11 mouse cellular contexts compared by ENCODE assay signal in genomic region chr17:83218189-83218588, GRCm38 (mm10). TPM values are rescaled to one million over a fixed set of nuclear protein-coding genes. Genes with fewer than 3 reads are reported as not detected.
DNase-seq lines count a peak whose midpoint lies in the region; ATAC-seq lines count a peak whose summit lies in the region.
"Had no signal": no experiment of that assay in that cellular context is flagged by ENCODE, and none has a peak within 500 bp of the region (broad histone marks: within the 10 kb centered on the region; RNA-seq: fewer than 3 reads in every experiment).

No protein-coding gene starts in this region.

- H3K9me3 ChIP-seq in embryonic facial prominence, embryonic 10.5 days, result no peaks in the 10 kb centered on the region
- H3K9me3 ChIP-seq in hindbrain, embryonic 14.5 days (ENCODE audit: control insufficient read depth, low read length), result no peaks in the 10 kb centered on the region
- H3K9me3 ChIP-seq in midbrain, embryonic 11.5 days (ENCODE audit: control insufficient read depth, low read length), result no peaks in the 10 kb centered on the region

- H3K9ac ChIP-seq in hindbrain, embryonic 14.5 days, result no peak overlapping the region; the same call in 1 of the 2 replicates
- no peak overlapping the region for H3K9ac ChIP-seq in midbrain, embryonic 11.5 days (ENCODE audit: low read length)

- peaks cover 50% of the 10 kb centered on the region for H3K36me3 ChIP-seq in embryonic facial prominence, embryonic 10.5 days (replicated peaks)
- H3K36me3 ChIP-seq in hindbrain, embryonic 14.5 days (replicated peaks; ENCODE audit: control insufficient read depth, insufficient read depth), result 0 out of 2 replicates have a peak, but pooled peaks cover 7% of the 10 kb centered on the region
- H3K36me3 ChIP-seq in midbrain, embryonic 11.5 days (ENCODE audit: control insufficient read depth, insufficient read depth, low read length), result no peaks in the 10 kb centered on the region

- H3K27me3 ChIP-seq in embryonic facial prominence, embryonic 10.5 days (replicated peaks; ENCODE audit: low read depth, poor library complexity, severe bottlenecking), result peaks cover 39% of the 10 kb centered on the region; the same call in 1 of the 2 replicates
- H3K27me3 ChIP-seq in hindbrain, embryonic 14.5 days (ENCODE audit: control insufficient read depth, insufficient read depth, low read length), result peaks cover 5% of the 10 kb centered on the region; the same call in 1 of the 2 replicates
- H3K27me3 ChIP-seq in midbrain, embryonic 11.5 days (ENCODE audit: control insufficient read depth, insufficient read depth, low read length), result peaks cover 87% of the 10 kb centered on the region

- peak overlapping the region; percentile 87 for H3K4me3 ChIP-seq in embryonic facial prominence, embryonic 10.5 days
- 0 out of 2 replicates have a peak overlapping the region, but pooled peaks have one; percentile 82 for H3K4me3 ChIP-seq in hindbrain, embryonic 14.5 days (replicated peaks; ENCODE audit: low read length)
- no peak overlapping the region for H3K4me3 ChIP-seq in midbrain, embryonic 11.5 days (ENCODE audit: low read depth, low read length)

- DNase-seq in adrenal gland, postnatal 14 days, result peak; percentile 22
- DNase-seq in adrenal gland, postnatal 4 days (ENCODE audit: low spot score in 2 of 2), result no peak
- DNase-seq in embryonic facial prominence, embryonic 10.5 days (ENCODE audit: low spot score), result peak; percentile 19
- no peak for DNase-seq in hindbrain, embryonic 14.5 days (ENCODE audit: low spot score)
- DNase-seq in midbrain, embryonic 11.5 days (ENCODE audit: low spot score, missing footprints), result no peak
- DNase-seq in spleen, postnatal 4 days (ENCODE audit: low spot score in 2 of 2), result no peak
- DNase-seq in layer of hippocampus, adult 18-20 months (ENCODE audit: low spot score in 2 of 2), result no peak
- DNase-seq in spleen, postnatal 14 days (ENCODE audit: low spot score in 2 of 2), result no peak
- DNase-seq: cerebellum, postnatal 10 days; thymus, postnatal 14 days had no signal

- ATAC-seq in hindbrain, embryonic 14.5 days (ENCODE audit: low FRiP score), result no peak
- no peak for ATAC-seq in midbrain, embryonic 11.5 days (ENCODE audit: low FRiP score)

- peak overlapping the region; percentile 97 for H3K27ac ChIP-seq in embryonic facial prominence, embryonic 10.5 days (replicated peaks)
- no peak overlapping the region for H3K27ac ChIP-seq in hindbrain, embryonic 14.5 days
- H3K27ac ChIP-seq in midbrain, embryonic 11.5 days (ENCODE audit: low read depth, low read length), result no peak overlapping the region
- H3K27ac ChIP-seq: macrophage had no signal

- 5% methylated on average over 2 of the region's 2 CpGs for WGBS in embryonic facial prominence, embryonic 10.5 days
- 20% methylated on average over 2 of the region's 2 CpGs for WGBS in hindbrain, embryonic 14.5 days
- whole genome bisulfite sequencing in midbrain, embryonic 11.5 days, result 25% methylated on average over 2 of the region's 2 CpGs

- peak overlapping the region; percentile 94 for H3K4me2 ChIP-seq in hindbrain, embryonic 14.5 days (replicated peaks)
- 0 out of 2 replicates have a peak overlapping the region, but pooled peaks have one; percentile 88 for H3K4me2 ChIP-seq in midbrain, embryonic 11.5 days

- H3K4me1 ChIP-seq in embryonic facial prominence, embryonic 10.5 days, result peaks cover 91% of the 10 kb centered on the region
- H3K4me1 ChIP-seq in hindbrain, embryonic 14.5 days (replicated peaks; ENCODE audit: control insufficient read depth, insufficient read depth, low read length), result peaks cover 53% of the 10 kb centered on the region
- H3K4me1 ChIP-seq in midbrain, embryonic 11.5 days (ENCODE audit: control insufficient read depth, insufficient read depth, low read length), result peaks cover 9% of the 10 kb centered on the region

RNA-seq across cellular contexts. Expression of gene Pkdcc, which starts 3.1 kb away (rescaled TPM):
- total RNA-seq in adrenal gland, postnatal 14 days (2021), result 72.7 and 84.2 TPM in 2 replicates
- total RNA-seq in adrenal gland, postnatal 4 days (2021), result 100 to 1,000 TPM; 165 to 175 TPM
- 15.1 and 17.5 TPM in 2 replicates for polyA plus RNA-seq in embryonic facial prominence, embryonic 10.5 days (2016; fragmentation: Nextera tagmentation; extraction: Ambion mirVana)
- 5.5 and 7.5 TPM in 2 replicates for polyA plus RNA-seq in hindbrain, embryonic 14.5 days (2014; fragmentation: Nextera tagmentation; extraction: Ambion mirVana)
- polyA plus RNA-seq in midbrain, embryonic 11.5 days (2014; fragmentation: Nextera tagmentation; extraction: Ambion mirVana), result 5.0 and 5.5 TPM in 2 replicates
- total RNA-seq in layer of hippocampus, adult 18-20 months (2021), result 10 to 100 TPM; 15.6 to 18.3 TPM

Comparison
In these comparisons a context has a peak if more than half of its experiments do, and no peak if none do; other contexts are left out.
1. DNase-seq: peak in adrenal gland, postnatal 14 days (single experiment) and embryonic facial prominence, embryonic 10.5 days (single experiment); none in adrenal gland, postnatal 4 days (0 of 2), hindbrain, embryonic 14.5 days (single experiment), midbrain, embryonic 11.5 days (single experiment), spleen, postnatal 4 days (0 of 2), layer of hippocampus, adult 18-20 months (0 of 2) and spleen, postnatal 14 days (0 of 2).